Mouse (Mus musculus): Measurements from ENCODE around the gene Fras1. TPM values are rescaled to one million over a fixed set of nuclear protein-coding genes. Genes with fewer than 3 reads are reported as not detected.

The Fras1 gene
- polyA plus RNA-seq, 1 experiment from 2014 or later: 5.9 TPM

GRCm38 (mm10) chr5:96799165-96799564 is 425.4 kb downstream of the Fras1 start:
- H3K27ac ChIP-seq (replicated peaks): no peak overlapping the region
- peaks cover 14% of the 10 kb centered on the region for H3K4me1 ChIP-seq
- no peak for DNase-seq (ENCODE audit: low spot score)
- no peaks in the 10 kb centered on the region for H3K9me3 ChIP-seq (replicated peaks)
- H3K36me3 ChIP-seq: no peaks in the 10 kb centered on the region
- H3K4me3 ChIP-seq: no peak overlapping the region
- 89% methylated on average over 9 of the region's 9 CpGs for WGBS
- peaks cover 10% of the 10 kb centered on the region for H3K27me3 ChIP-seq (ENCODE audit: low read depth, poor library complexity, severe bottlenecking)

- Histone ChIP-seq H3K27me3 (ENCODE audit: low read depth, poor library complexity, severe bottlenecking) (peaks cover 2% of the 10 kb centered on the region; the same call in 1 of the 2 replicates), H3K27ac (replicated peaks) (no peak overlapping the region), H3K4me3 (no peak overlapping the region), H3K4me1 (peaks cover 14% of the 10 kb centered on the region), H3K9me3 (replicated peaks) (no peaks in the 10 kb centered on the region), H3K36me3 (no peaks in the 10 kb centered on the region)
- DNase-seq (ENCODE audit: low spot score): no peak
- 94% methylated on average over 9 of the region's 9 CpGs for WGBS
Measured at GRCm38 (mm10) chr5:96799969-96800368, 426.2 kb downstream of the Fras1 start.

- DNase-seq (ENCODE audit: low spot score): peak; percentile 32
- Histone ChIP-seq H3K27ac (replicated peaks) (peak overlapping the region; percentile 17; the same call in 1 of the 2 replicates), H3K9me3 (replicated peaks) (no peaks in the 10 kb centered on the region), H3K4me3 (no peak overlapping the region), H3K36me3 (no peaks in the 10 kb centered on the region), H3K27me3 (ENCODE audit: low read depth, poor library complexity, severe bottlenecking) (no peaks in the 10 kb centered on the region), H3K4me1 (peaks cover 14% of the 10 kb centered on the region)
- WGBS: 48% methylated on average over 7 of the region's 7 CpGs
Measured at GRCm38 (mm10) chr5:96802185-96802584, 428.4 kb downstream of the Fras1 start.

GRCm38 (mm10) chr5:96803091-96803490 is 429.3 kb downstream of the Fras1 start:
- no peak overlapping the region for H3K27ac ChIP-seq (replicated peaks)

GRCm38 (mm10) chr5:96804304-96804703 is 430.5 kb downstream of the Fras1 start:
- WGBS: 87% methylated on average over 4 of the region's 4 CpGs
- Histone ChIP-seq H3K9me3 (replicated peaks) (no peaks in the 10 kb centered on the region), H3K4me1 (peaks cover 14% of the 10 kb centered on the region), H3K27ac (replicated peaks) (no peak overlapping the region), H3K4me3 (no peak overlapping the region), H3K36me3 (no peaks in the 10 kb centered on the region), H3K27me3 (ENCODE audit: low read depth, poor library complexity, severe bottlenecking) (no peaks in the 10 kb centered on the region)
- no peak for DNase-seq (ENCODE audit: low spot score)

More at GRCm38 (mm10) chr5:96803091-96803490, 429.3 kb downstream of the Fras1 start:
- H3K27me3 ChIP-seq (ENCODE audit: low read depth, poor library complexity, severe bottlenecking): no peaks in the 10 kb centered on the region
- no peak overlapping the region for H3K4me3 ChIP-seq
- peaks cover 14% of the 10 kb centered on the region for H3K4me1 ChIP-seq
- no peaks in the 10 kb centered on the region for H3K9me3 ChIP-seq (replicated peaks)
- H3K36me3 ChIP-seq: no peaks in the 10 kb centered on the region
- DNase-seq (ENCODE audit: low spot score): no peak
- WGBS: 56% methylated on average over 3 of the region's 3 CpGs

- Histone ChIP-seq H3K36me3 (no peaks in the 10 kb centered on the region), H3K27ac (replicated peaks) (no peak overlapping the region), H3K4me1 (peaks cover 14% of the 10 kb centered on the region), H3K4me3 (no peak overlapping the region), H3K9me3 (replicated peaks) (no peaks in the 10 kb centered on the region), H3K27me3 (ENCODE audit: low read depth, poor library complexity, severe bottlenecking) (no peaks in the 10 kb centered on the region)
- DNase-seq (ENCODE audit: low spot score): no peak
- WGBS: 84% methylated on average over 3 of the region's 3 CpGs
Measured at GRCm38 (mm10) chr5:96804813-96805212, 431.1 kb downstream of the Fras1 start.

DNA sequence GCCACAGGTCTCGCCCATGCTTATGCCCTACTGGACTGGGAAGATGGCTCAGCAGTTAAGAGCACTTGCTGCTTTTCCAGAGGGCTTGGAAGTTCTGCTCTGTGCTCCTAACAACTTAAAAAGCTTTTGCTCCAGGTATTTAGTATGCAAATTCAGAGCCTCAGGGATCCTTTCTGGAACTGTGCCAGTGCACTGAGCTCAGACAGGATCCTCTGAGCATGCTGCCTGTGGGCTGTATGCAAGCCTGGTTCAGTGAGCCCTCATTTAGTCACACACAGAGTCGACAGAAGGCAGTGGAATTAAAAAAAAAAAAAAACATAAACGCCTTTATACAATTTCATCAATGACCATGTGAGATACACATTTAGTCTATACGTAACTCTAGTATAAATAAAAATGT is 436.9 kb downstream of the Fras1 start:
- Histone ChIP-seq H3K9me3 (replicated peaks) (no peaks in the 10 kb centered on the region), H3K27ac (replicated peaks) (no peak overlapping the region), H3K4me1 (no peaks in the 10 kb centered on the region), H3K36me3 (no peaks in the 10 kb centered on the region), H3K4me3 (no peak overlapping the region), H3K27me3 (ENCODE audit: low read depth, poor library complexity, severe bottlenecking) (no peaks in the 10 kb centered on the region)
- DNase-seq (ENCODE audit: low spot score): no peak
- WGBS: 80% methylated on average over 4 of the region's 4 CpGs

- 87% methylated on average over 13 of the region's 13 CpGs for WGBS
- H3K27me3 ChIP-seq (ENCODE audit: low read depth, poor library complexity, severe bottlenecking): no peaks in the 10 kb centered on the region
- H3K27ac ChIP-seq (replicated peaks): no peak overlapping the region
- no peaks in the 10 kb centered on the region for H3K9me3 ChIP-seq (replicated peaks)
- no peak overlapping the region for H3K4me3 ChIP-seq
- H3K36me3 ChIP-seq: no peaks in the 10 kb centered on the region
- no peaks in the 10 kb centered on the region for H3K4me1 ChIP-seq
- no peak for DNase-seq (ENCODE audit: low spot score)
Measured at GRCm38 (mm10) chr5:96824769-96825327, 451.1 kb downstream of the Fras1 start.

DNA sequence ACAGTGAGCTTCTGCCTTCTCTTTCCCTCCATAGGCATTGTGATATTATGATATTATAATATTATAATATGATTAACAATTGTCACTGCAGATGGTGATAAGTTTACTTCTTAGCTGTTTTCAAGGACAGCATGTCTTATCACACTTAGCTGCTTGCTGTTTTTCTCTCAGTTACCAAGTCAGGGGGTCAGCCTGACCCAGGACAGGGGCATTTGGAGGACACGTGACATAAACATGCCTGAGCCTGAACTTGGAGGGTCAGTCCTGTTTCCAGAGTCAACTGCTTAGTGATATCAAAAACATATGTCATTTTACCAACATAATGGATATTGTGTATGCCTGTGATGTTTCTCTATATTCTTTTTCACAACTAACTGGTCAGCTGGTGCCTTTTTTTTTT is 453.4 kb downstream of the Fras1 start:
- Histone ChIP-seq H3K27ac (replicated peaks) (no peak overlapping the region), H3K4me1 (no peaks in the 10 kb centered on the region), H3K4me3 (no peak overlapping the region), H3K36me3 (no peaks in the 10 kb centered on the region), H3K27me3 (ENCODE audit: low read depth, poor library complexity, severe bottlenecking) (no peaks in the 10 kb centered on the region), H3K9me3 (replicated peaks) (no peaks in the 10 kb centered on the region)
- DNase-seq (ENCODE audit: low spot score): no peak
- 83% methylated on average over 1 of the region's 1 CpGs for WGBS

Other genes with a start within 250 kb of the Fras1 start
- 7.4 and 11.5 TPM in 2 replicates for gene Cnot6l, start 209.8 kb upstream of the Fras1 start, polyA plus RNA-seq (2016; fragmentation: Nextera tagmentation; extraction: Ambion mirVana)
- gene Mrpl1, start 164.5 kb upstream of the Fras1 start, polyA plus RNA-seq (2016; fragmentation: Nextera tagmentation; extraction: Ambion mirVana): 20.5 and 22.2 TPM in 2 replicates

Data from midbrain, embryonic 10.5 days (tissue).